Mouse (Mus musculus): ENCODE data around the gene Ctsh.

DNA sequence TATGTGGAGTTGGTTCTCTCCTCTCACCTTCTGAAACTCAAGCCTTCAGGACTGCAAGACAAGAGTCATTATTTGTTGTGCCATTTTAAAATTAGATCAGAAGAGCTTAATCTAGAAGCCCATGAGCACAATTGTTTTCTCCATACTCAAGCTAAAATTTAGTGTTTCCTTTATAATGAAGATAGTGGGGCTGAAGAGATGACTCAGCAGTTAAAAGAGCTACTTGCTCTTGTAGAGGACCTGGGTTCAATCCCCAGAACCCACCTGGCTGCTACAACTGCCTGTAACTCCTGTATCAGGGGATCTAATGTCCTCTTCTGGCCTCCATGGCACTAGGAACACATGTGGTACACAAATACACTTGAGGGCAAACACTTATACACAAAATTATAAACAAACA lies 63.3 kb downstream of the Ctsh start:
- no peak for TF ChIP-seq POLR2A (IDR thresholded peaks at IDR 0.05; ENCODE audit: low read depth, low read length)
- no peak for TF ChIP-seq CTCF (IDR thresholded peaks at IDR 0.05; ENCODE audit: borderline replicate concordance, insufficient read depth, low read length)
